Mouse (Mus musculus): ENCODE measurements around the gene Shisa5.
A peak's percentile ranks its signal among the peaks of the same experiment; 100 is the strongest.

The Shisa5 gene

GRCm38 (mm10) chr9:109022866-109023685 is 15.3 kb upstream of the Shisa5 start:
- DNase-seq (ENCODE audit: low read depth, low spot score) = no peak

DNA sequence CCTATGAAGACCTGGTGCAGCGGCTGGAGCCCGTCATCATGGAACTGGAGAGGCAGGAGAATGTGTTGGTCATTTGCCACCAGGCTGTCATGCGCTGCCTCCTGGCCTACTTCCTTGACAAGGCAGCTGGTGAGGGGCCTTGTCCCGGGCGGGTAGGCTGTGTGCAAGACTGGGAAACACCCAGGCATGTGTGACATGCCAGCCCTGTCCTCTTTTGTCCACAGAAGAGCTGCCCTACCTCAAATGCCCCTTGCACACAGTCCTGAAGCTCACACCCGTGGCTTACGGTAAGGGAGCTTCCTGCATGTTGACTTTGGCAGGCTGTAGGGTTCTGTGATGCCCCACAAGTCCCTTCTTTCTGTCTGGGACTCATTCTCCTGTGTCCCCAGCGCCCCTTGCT is 10.8 kb upstream of the Shisa5 start:
- no peak for DNase-seq (ENCODE audit: low read depth, low spot score)

DNA sequence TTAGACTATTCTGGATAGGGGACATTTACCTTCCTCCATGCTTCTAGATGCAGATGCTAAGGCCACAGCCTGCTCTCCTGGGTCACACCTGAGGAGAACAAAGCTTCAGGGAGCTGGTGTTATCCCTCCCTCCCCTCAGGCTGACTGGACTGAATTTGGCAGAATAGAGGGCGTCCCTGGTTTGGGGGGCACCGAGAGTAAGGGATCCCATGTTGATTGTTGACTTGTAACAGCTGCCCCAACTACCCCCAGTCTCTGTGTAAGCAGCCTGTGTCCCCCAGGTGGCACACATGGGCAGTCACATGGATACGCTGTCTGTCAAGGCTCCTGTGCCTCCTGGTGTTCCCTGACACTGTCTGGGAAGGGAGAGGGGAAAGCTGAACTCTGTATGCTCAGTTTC is 9.9 kb upstream of the Shisa5 start:
- DNase-seq (ENCODE audit: low read depth, low spot score) = no peak

GRCm38 (mm10) chr9:109028919-109029318 is 9.4 kb upstream of the Shisa5 start:
- DNase-seq (ENCODE audit: low read depth, low spot score) = no peak

- DNase-seq (ENCODE audit: low read depth, low spot score) = no peak
Observed at GRCm38 (mm10) chr9:109030312-109030711, 8.1 kb upstream of the Shisa5 start.

GRCm38 (mm10) chr9:109031001-109031400 is 7.4 kb upstream of the Shisa5 start:
- DNase-seq (ENCODE audit: low read depth, low spot score) = no peak

DNA sequence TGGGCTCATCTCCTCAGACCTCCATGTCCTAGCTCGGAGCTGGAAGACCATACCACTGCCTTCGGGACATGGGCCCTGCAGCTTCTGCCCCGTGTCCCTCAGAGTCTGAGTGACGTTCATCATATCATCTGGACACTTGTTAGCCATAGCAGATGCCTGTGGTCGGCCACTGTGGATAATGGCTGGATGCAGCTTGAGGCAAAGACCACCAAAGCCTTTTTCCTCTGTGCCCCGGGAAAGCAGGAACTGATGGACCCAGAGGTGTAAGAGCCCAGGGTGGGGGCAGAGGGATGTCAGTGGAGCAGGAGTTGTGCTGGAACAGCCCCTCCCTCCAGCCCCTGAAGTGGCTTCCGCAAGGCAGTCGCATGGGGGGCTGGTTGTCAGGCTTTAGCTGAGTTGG is 6.7 kb upstream of the Shisa5 start:
- no peak for DNase-seq (ENCODE audit: low read depth, low spot score)

DNA sequence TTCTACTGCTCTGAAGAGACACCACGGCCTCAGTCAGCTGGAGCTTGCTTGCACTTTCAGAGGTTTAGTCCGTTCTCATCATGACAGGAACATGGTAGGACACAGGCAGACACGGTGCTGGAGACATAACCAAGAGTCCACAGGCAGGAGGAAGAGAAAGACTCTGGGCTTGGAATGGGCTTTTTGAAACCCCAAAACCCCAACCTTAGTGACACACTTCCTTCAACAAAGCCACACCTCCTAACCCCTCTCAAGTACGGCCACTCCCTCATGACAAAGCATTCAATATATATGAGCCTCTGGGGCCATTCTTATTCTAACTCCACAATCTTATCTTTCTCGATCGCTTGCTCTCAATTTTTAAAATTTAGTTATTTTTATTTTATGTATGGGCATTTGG is 5.9 kb upstream of the Shisa5 start:
- DNase-seq (ENCODE audit: low read depth, low spot score) = no peak

- no peak for DNase-seq (ENCODE audit: low read depth, low spot score)
Observed at GRCm38 (mm10) chr9:109038901-109039364, 568 bp downstream of the Shisa5 start.

- DNase-seq (ENCODE audit: low read depth, low spot score) = no peak
Observed at GRCm38 (mm10) chr9:109039681-109040080, 1.3 kb downstream of the Shisa5 start.

- DNase-seq (ENCODE audit: low read depth, low spot score) = no peak
Observed at GRCm38 (mm10) chr9:109040216-109040615, 1.9 kb downstream of the Shisa5 start.

DNA sequence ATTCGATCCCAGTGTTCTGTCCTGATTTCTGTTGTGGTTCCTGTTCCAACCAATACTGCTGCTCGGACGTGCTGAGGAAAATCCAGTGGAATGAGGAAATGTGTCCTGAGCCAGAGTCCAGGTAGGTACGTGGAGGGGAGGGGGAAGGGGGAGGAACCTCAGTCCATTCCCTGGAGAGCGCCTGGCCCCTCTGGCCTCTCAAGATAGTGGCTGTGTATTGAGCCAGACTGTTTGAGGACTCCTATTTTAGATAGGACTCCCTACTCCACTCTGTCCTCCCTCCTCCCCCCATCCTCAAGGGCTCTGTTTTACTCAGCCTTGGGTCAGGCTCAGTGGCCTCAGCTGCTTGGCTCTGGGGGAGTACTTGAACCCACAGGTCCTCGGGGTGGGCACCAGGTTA is 2.5 kb downstream of the Shisa5 start:
- DNase-seq (ENCODE audit: low read depth, low spot score) = no peak

DNA sequence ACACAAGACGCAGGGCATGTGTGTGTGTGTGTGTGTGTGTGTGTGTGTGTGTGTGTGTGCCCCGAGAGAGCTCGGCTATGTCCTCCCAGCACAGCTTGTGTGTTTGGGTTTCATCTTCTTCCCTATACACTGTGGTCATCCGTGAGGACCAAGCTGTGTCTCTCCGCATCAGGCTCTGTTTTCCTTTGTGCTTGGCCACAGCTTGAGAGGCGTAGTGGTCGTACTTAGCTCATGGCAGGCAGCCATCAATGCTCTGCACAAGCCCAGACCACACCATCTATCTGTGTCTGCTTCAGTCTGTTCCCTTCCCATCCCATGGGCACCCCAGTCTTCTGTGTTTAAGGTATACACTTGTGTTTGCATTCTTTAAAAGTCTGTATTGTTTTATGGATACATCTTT is 3.0 kb downstream of the Shisa5 start:
- no peak for DNase-seq (ENCODE audit: low read depth, low spot score)

GRCm38 (mm10) chr9:109046306-109046705 is 7.9 kb downstream of the Shisa5 start:
- peak; percentile 59 for DNase-seq (ENCODE audit: low read depth, low spot score)

DNA sequence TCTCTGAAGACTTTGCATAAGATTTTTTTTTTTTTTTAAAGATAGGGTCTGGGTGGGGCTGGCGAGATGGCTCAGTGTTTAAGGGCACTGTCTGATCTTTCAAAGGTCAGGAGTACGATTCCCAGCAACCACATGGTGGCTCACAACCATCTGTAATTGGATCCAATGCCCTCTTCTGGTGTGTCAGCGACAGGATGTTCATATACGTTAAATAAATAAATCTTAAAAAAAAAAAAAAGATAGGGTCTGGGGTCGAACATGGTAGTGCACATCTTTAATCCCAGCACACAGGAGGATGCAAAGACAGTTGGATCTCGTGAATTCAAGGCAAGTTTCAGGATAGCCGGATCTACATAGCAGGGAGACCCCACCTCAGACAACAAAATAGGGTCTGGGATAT is 11.0 kb downstream of the Shisa5 start:
- DNase-seq (ENCODE audit: low read depth, low spot score) = no peak

- DNase-seq (ENCODE audit: low read depth, low spot score) = no peak
Observed at GRCm38 (mm10) chr9:109049996-109050673, 11.8 kb downstream of the Shisa5 start.

- DNase-seq (ENCODE audit: low read depth, low spot score) = no peak
Observed at GRCm38 (mm10) chr9:109050674-109050997, 12.3 kb downstream of the Shisa5 start.

GRCm38 (mm10) chr9:109051011-109051501 is 12.7 kb downstream of the Shisa5 start:
- no peak for DNase-seq (ENCODE audit: low read depth, low spot score)

DNA sequence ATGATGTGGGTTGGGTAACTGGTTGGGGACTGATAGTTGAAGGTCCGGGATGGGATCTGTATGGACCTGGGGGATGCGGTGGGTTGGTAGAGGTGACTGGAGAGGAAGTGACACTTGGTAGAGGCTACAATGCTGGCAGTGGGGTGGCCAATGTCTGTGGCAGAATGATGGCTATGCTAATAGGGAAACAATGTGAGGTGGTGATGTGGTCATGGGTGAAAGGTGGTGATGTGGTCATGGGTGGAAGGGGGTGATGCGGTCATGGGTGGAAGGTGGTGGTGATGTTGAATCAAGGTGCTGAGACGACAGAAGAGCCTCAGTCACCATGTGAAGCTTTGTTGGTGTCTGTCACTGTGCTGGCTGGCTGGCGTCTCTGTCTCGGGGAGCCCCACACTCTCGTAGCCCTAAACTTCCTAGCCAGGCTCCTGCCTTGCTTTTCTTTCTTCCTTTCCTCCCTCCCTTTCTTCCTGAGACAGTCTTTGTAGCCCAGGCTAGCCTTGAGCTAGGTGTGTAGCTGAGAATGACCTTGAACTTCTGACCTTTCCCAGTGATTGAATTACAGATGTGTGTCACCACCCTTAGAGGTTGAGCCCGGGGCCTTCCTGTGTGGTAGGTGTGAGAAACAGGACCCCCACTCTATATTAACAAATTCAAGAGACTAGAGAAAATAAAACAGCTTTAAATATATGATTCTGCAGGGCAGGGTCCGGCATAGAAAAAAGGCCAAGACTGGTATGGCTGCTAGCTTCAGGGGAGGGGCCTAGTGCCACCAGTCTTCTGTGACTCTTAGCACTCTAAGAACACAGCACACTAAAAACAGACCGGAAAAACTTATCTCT is 13.5 kb downstream of the Shisa5 start:
- no peak for DNase-seq (ENCODE audit: low read depth, low spot score)

- DNase-seq (ENCODE audit: low read depth, low spot score) = no peak
Observed at GRCm38 (mm10) chr9:109052490-109053260, 14.3 kb downstream of the Shisa5 start.

DNA sequence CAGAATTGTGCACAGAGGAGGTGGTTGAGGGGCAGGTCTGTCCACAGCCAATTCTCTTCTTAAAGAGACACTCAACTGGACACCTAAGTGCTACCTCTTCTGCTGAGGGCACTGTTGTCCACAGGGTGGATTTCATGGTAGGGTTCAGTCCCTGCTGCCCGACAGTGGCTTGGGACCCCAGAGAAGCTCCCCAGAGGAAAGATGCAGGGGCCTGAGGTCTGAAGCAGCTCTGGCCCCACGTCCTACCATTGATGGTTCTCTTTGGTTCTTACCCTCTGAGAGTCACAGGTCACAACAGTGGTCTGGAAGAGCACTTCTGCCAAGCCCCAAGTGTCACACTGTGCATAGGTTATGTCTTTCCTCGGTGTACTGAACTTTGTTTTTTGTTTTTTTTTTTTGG is 15.0 kb downstream of the Shisa5 start:
- no peak for DNase-seq (ENCODE audit: low read depth, low spot score)
